Mouse (Mus musculus) lung, postnatal 14 days (tissue): ENCODE results near the gene Pgk1.

ENCODE experiments used
- DNase-seq: peaks from one replicate; pipeline ENCODE4 v3.0.0; 2021

Gene Pgk1

DNA sequence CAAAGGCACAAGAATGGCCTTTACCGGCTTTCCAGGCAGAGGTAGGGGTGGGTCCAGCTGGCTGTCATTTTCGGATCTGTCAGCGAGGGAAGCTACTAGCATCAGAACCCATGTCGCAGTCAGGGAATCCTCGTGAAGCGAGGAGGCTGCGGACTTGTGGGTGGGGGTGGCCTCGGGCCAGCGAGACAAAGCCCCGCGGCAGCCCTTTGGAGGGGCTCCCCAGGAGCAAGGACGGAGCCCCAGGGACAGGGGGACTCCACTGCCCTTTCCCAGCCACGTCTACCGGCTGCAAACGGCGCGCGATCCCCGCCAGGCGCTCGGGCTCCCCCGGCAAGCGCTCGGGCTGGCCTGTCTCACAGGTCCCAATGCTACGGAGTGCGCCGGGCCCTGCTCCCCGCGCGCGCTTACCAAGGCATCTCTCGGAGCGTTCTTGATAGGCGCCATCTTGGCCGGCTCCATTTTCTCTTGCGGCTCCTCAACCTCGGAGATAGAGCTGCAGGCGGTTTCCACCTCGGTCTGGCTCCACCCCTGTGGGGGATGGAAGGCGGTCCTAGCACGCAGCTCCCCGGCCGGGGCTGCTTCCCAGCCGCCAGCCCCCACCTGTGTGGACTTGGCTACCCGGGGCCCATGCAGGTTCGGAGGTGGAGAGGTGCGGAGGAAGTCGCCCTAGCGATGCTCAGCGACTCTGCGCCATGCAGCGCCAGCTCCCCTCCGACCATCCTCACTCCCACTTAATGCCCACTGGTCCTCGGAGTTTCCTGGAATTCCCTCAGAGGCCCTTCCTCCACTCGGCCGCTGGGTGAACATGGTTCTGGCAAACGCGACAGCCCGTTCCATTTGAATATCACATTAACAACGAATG, 32.5 kb downstream of the Pgk1 start:
- peak; percentile 71 for DNase-seq

- no peak for DNase-seq
These were observed 34.2 kb downstream of the Pgk1 start, which contains the start of gene Taf9b for GRCm38 (mm10) chrX:106221058-106221457. TSS of gene Taf9b (minus strand) at chrX:106221158.
